Mouse (Mus musculus): ENCODE data around the gene Phactr4. TPM values are rescaled to one million over a fixed set of nuclear protein-coding genes. Genes with fewer than 3 reads are reported as not detected.

Gene Phactr4
- polyA plus RNA-seq, 1 experiment from 2014 or later: 23.3 TPM

- Histone ChIP-seq H3K27ac (ENCODE audit: low read depth) (no peak overlapping the region), H3K4me1 (ENCODE audit: insufficient read depth) (peaks cover 6% of the 10 kb centered on the region; the same call in 1 of the 2 replicates), H3K4me3 (ENCODE audit: low read depth, low read length) (no peak overlapping the region), H3K27me3 (ENCODE audit: insufficient read depth, low read length) (no peaks in the 10 kb centered on the region), H3K9me3 (ENCODE audit: low read depth, low read length) (no peaks in the 10 kb centered on the region), H3K9ac (no peak overlapping the region), H3K4me2 (no peak overlapping the region), H3K36me3 (ENCODE audit: insufficient read depth) (peaks cover 18% of the 10 kb centered on the region)
- ATAC-seq (ENCODE audit: insufficient read depth) (no peak), DNase-seq (no peak)
- 54% methylated on average over 3 of the region's 3 CpGs for WGBS
- TF ChIP-seq CTCF (IDR thresholded peaks at IDR 0.05; ENCODE audit: low read depth): peak; percentile 38
These were observed 72.7 kb downstream of the Phactr4 start for GRCm38 (mm10) chr4:132349495-132350122.

GRCm38 (mm10) chr4:132346661-132347060, 75.6 kb downstream of the Phactr4 start:
- Histone ChIP-seq H3K27ac (ENCODE audit: low read depth) (no peak overlapping the region), H3K36me3 (ENCODE audit: insufficient read depth) (peaks cover 10% of the 10 kb centered on the region), H3K9me3 (ENCODE audit: low read depth, low read length) (no peaks in the 10 kb centered on the region), H3K27me3 (ENCODE audit: insufficient read depth, low read length) (no peaks in the 10 kb centered on the region), H3K4me1 (ENCODE audit: insufficient read depth) (peaks cover 13% of the 10 kb centered on the region), H3K4me3 (ENCODE audit: low read depth, low read length) (no peak overlapping the region), H3K9ac (no peak overlapping the region), H3K4me2 (no peak overlapping the region)
- WGBS: 41% methylated on average over 3 of the region's 3 CpGs
- no peak for ATAC-seq (ENCODE audit: insufficient read depth)
- TF ChIP-seq CTCF (IDR thresholded peaks at IDR 0.05; ENCODE audit: low read depth): peak; percentile 24; the same call in 1 of the 2 replicates
- no peak for DNase-seq

- Histone ChIP-seq H3K4me3 (ENCODE audit: low read depth, low read length) (no peak overlapping the region), H3K9me3 (ENCODE audit: low read depth, low read length) (no peaks in the 10 kb centered on the region), H3K27me3 (ENCODE audit: insufficient read depth, low read length) (no peaks in the 10 kb centered on the region), H3K4me2 (no peak overlapping the region), H3K36me3 (ENCODE audit: insufficient read depth) (peaks cover 6% of the 10 kb centered on the region), H3K4me1 (ENCODE audit: insufficient read depth) (peaks cover 9% of the 10 kb centered on the region), H3K9ac (no peak overlapping the region), H3K27ac (ENCODE audit: low read depth) (no peak overlapping the region)
- 82% methylated on average over 4 of the region's 4 CpGs for WGBS
- DNase-seq (no peak), ATAC-seq (ENCODE audit: insufficient read depth) (no peak)
- no peak for TF ChIP-seq CTCF (IDR thresholded peaks at IDR 0.05; ENCODE audit: low read depth)
These were observed 76.0 kb downstream of the Phactr4 start for GRCm38 (mm10) chr4:132346261-132346660.

- no peak overlapping the region for H3K27ac ChIP-seq (ENCODE audit: low read depth)
- H3K27me3 ChIP-seq (ENCODE audit: insufficient read depth, low read length): no peaks in the 10 kb centered on the region
- peak overlapping the region; percentile 86 for H3K4me3 ChIP-seq (ENCODE audit: low read depth, low read length)
- H3K4me1 ChIP-seq (ENCODE audit: insufficient read depth): peaks cover 9% of the 10 kb centered on the region; the same call in 1 of the 2 replicates
- no peaks in the 10 kb centered on the region for H3K9me3 ChIP-seq (ENCODE audit: low read depth, low read length)
- DNase-seq (no peak), ATAC-seq (ENCODE audit: insufficient read depth) (peak; percentile 16; the same call in 1 of the 2 replicates)
- no peak for TF ChIP-seq CTCF (IDR thresholded peaks at IDR 0.05; ENCODE audit: low read depth)
- 43% methylated on average over 5 of the region's 5 CpGs for WGBS
- H3K36me3 ChIP-seq (ENCODE audit: insufficient read depth): peaks cover 4% of the 10 kb centered on the region
- H3K9ac ChIP-seq: peak overlapping the region; percentile 90; the same call in 1 of the 2 replicates
- peak overlapping the region; percentile 87 for H3K4me2 ChIP-seq
These were observed 76.5 kb downstream of the Phactr4 start for GRCm38 (mm10) chr4:132345843-132346212.

- ATAC-seq (ENCODE audit: insufficient read depth): peak; percentile 85
- TF ChIP-seq CTCF (IDR thresholded peaks at IDR 0.05; ENCODE audit: low read depth): peak; percentile 88
- WGBS: under 1% methylated on average over 83 of the region's 83 CpGs
These were observed 77.0 kb downstream of the Phactr4 start for GRCm38 (mm10) chr4:132345135-132345842.

GRCm38 (mm10) chr4:132344403-132345134, 77.7 kb downstream of the Phactr4 start:
- H3K4me2 ChIP-seq: peak overlapping the region; percentile 87
- H3K36me3 ChIP-seq (ENCODE audit: insufficient read depth): peaks cover 10% of the 10 kb centered on the region
- no peaks in the 10 kb centered on the region for H3K27me3 ChIP-seq (ENCODE audit: insufficient read depth, low read length)
- 0 out of 2 replicates have a peak overlapping the region, but pooled peaks have one; percentile 75 for H3K27ac ChIP-seq (ENCODE audit: low read depth)
- ATAC-seq (ENCODE audit: insufficient read depth) (0 out of 2 replicates have a peak, but pooled peaks have one; percentile 13), DNase-seq (peak; percentile 50)
- peaks cover 9% of the 10 kb centered on the region; the same call in 1 of the 2 replicates for H3K4me1 ChIP-seq (ENCODE audit: insufficient read depth)
- peak overlapping the region; percentile 90 for H3K9ac ChIP-seq
- WGBS: 4% methylated on average over 13 of the region's 13 CpGs
- no peak for TF ChIP-seq CTCF (IDR thresholded peaks at IDR 0.05; ENCODE audit: low read depth)
- peak overlapping the region; percentile 86 for H3K4me3 ChIP-seq (ENCODE audit: low read depth, low read length)
- H3K9me3 ChIP-seq (ENCODE audit: low read depth, low read length): no peaks in the 10 kb centered on the region

More at GRCm38 (mm10) chr4:132345135-132345842, 77.0 kb downstream of the Phactr4 start:
- H3K27ac ChIP-seq (ENCODE audit: low read depth): peak overlapping the region; percentile 75; the same call in 1 of the 2 replicates
- H3K4me3 ChIP-seq (ENCODE audit: low read depth, low read length): peak overlapping the region; percentile 86
- no peaks in the 10 kb centered on the region for H3K27me3 ChIP-seq (ENCODE audit: insufficient read depth, low read length)
- peaks cover 9% of the 10 kb centered on the region; the same call in 1 of the 2 replicates for H3K4me1 ChIP-seq (ENCODE audit: insufficient read depth)
- peak overlapping the region; percentile 87 for H3K4me2 ChIP-seq
- H3K9me3 ChIP-seq (ENCODE audit: low read depth, low read length): no peaks in the 10 kb centered on the region
- peak overlapping the region; percentile 90 for H3K9ac ChIP-seq
- DNase-seq: peak; percentile 97
- H3K36me3 ChIP-seq (ENCODE audit: insufficient read depth): peaks cover 3% of the 10 kb centered on the region; the same call in 1 of the 2 replicates
